ENCODE assay signal across 27 mouse cellular contexts in genomic region chr14:122834753-122835152, GRCm38 (mm10).
DNase-seq lines count a peak whose midpoint lies in the region; ATAC-seq and TF ChIP-seq lines count a peak whose summit lies in the region.
"Had no signal": no experiment of that assay in that cellular context is flagged by ENCODE, and none has a peak within 500 bp of the region (broad histone marks: within the 10 kb centered on the region; RNA-seq: fewer than 3 reads in every experiment).

No protein-coding gene starts in this region.

- TF ChIP-seq RAD21 in MEL (IDR thresholded peaks at IDR 0.05; ENCODE audit: low read depth, low read length): peak; percentile 36

- no peak for TF ChIP-seq EP300 in MEL (IDR thresholded peaks at IDR 0.05; ENCODE audit: low read depth in 1 of 2, low read length in 2 of 2)

- WGBS in kidney, postnatal 0 days: 92% methylated on average over 1 of the region's 1 CpGs
- 91% methylated on average over 1 of the region's 1 CpGs for WGBS in forebrain, embryonic 16.5 days

- TF ChIP-seq CTCF in kidney, postnatal 0 days (IDR thresholded peaks at IDR 0.05; ENCODE audit: low read depth): no peak
- peak in 2 of 3 experiments; percentile 27 to 44; a peak in 3 of 6 replicates for TF ChIP-seq CTCF in MEL (IDR thresholded peaks at IDR 0.05 in 2 of 3, conservative IDR thresholded peaks at IDR 0.05 in 1 of 3; ENCODE audit: control insufficient read depth in 1 of 3, insufficient read depth in 1 of 3, low read depth in 2 of 3, low read length in 3 of 3, poor library complexity in 1 of 3, severe bottlenecking in 1 of 3)

- peak; percentile 71 for DNase-seq in heart, adult 11 months
- DNase-seq in heart, postnatal 10 days: no peak
- DNase-seq in kidney, postnatal 0 days (ENCODE audit: low spot score): no peak
- no peak for DNase-seq in kidney, postnatal 4 days
- peak; percentile 61 for DNase-seq in MEL (ENCODE audit: low read depth, low spot score)
- DNase-seq in embryo, embryonic 11 days: peak; percentile 21
- DNase-seq: adrenal gland, adult 2 months; adrenal gland, postnatal 14 days; B cell, adult 2 months; cerebellum, adult 11 months; cerebellum, adult 2 months; cerebellum, adult 9-11 months; cerebellum, postnatal 25 days; gastrocnemius, postnatal 10 days; gastrocnemius, postnatal 36 days; heart, postnatal 36 days had no signal

- intact Hi-C loops in heart, postnatal 10 days (cut with DNase I): no loop called here

- H3K79me2 ChIP-seq in MEL (ENCODE audit: control insufficient read depth, insufficient read depth, low read length, poor library complexity): no peaks in the 10 kb centered on the region

- ATAC-seq in kidney, postnatal 0 days (replicated peaks; ENCODE audit: low FRiP score, low read depth): 0 out of 2 replicates have a peak, but pooled peaks have one; percentile 25
- ATAC-seq in forebrain, embryonic 16.5 days: no peak
- ATAC-seq: forebrain, embryonic 15.5 days had no signal

- no peak overlapping the region for H3K9ac ChIP-seq in kidney, postnatal 0 days (ENCODE audit: low read depth, low read length)
- H3K9ac ChIP-seq in MEL (ENCODE audit: control insufficient read depth, low read depth, low read length, poor library complexity, severe bottlenecking): peak overlapping the region; percentile 73
- H3K9ac ChIP-seq in forebrain, embryonic 16.5 days (replicated peaks; ENCODE audit: low read depth, low read length): no peak overlapping the region
- H3K9ac ChIP-seq: embryonic facial prominence, embryonic 13.5 days; forebrain, embryonic 12.5 days; forebrain, embryonic 15.5 days; hindbrain, embryonic 12.5 days; hindbrain, embryonic 15.5 days had no signal

- H3K4me2 ChIP-seq in kidney, postnatal 0 days (ENCODE audit: low read length): no peak overlapping the region
- H3K4me2 ChIP-seq in forebrain, embryonic 16.5 days (ENCODE audit: low read length): no peak overlapping the region
- H3K4me2 ChIP-seq: embryonic facial prominence, embryonic 13.5 days; forebrain, embryonic 12.5 days; forebrain, embryonic 15.5 days; heart, embryonic 11.5 days; hindbrain, embryonic 12.5 days; hindbrain, embryonic 15.5 days had no signal

- H3K27me3 ChIP-seq in kidney, postnatal 0 days (ENCODE audit: insufficient read depth, low read length): no peaks in the 10 kb centered on the region
- no peaks in the 10 kb centered on the region for H3K27me3 ChIP-seq in MEL (ENCODE audit: control insufficient read depth in 1 of 2, insufficient read depth in 2 of 2, low read length in 2 of 2)
- H3K27me3 ChIP-seq in forebrain, embryonic 16.5 days (replicated peaks; ENCODE audit: control insufficient read depth, insufficient read depth, low read length): no peaks in the 10 kb centered on the region
- H3K27me3 ChIP-seq: CH12.LX; embryonic facial prominence, embryonic 13.5 days; forebrain, embryonic 12.5 days; forebrain, embryonic 15.5 days; hindbrain, embryonic 12.5 days; hindbrain, embryonic 15.5 days had no signal

- H3K9me3 ChIP-seq in kidney, postnatal 0 days (replicated peaks; ENCODE audit: low read length): no peaks in the 10 kb centered on the region
- no peaks in the 10 kb centered on the region for H3K9me3 ChIP-seq in MEL (replicated peaks; ENCODE audit: insufficient read depth, low read length)
- H3K9me3 ChIP-seq in forebrain, embryonic 16.5 days (ENCODE audit: control insufficient read depth, low read length): no peaks in the 10 kb centered on the region
- H3K9me3 ChIP-seq: embryonic facial prominence, embryonic 10.5 days; forebrain, embryonic 12.5 days; forebrain, embryonic 15.5 days; G1E; hindbrain, embryonic 12.5 days had no signal

- TF ChIP-seq POLR2A in MEL (IDR thresholded peaks at IDR 0.05; ENCODE audit: control insufficient read depth in 1 of 2, insufficient read depth in 1 of 2, low read depth in 1 of 2, low read length in 2 of 2, poor library complexity in 1 of 2): no peak

- no peak overlapping the region for H3K27ac ChIP-seq in kidney, postnatal 0 days
- peak overlapping the region; percentile 66 for H3K27ac ChIP-seq in MEL (ENCODE audit: control insufficient read depth, low read depth, low read length)
- H3K27ac ChIP-seq in forebrain, embryonic 16.5 days (ENCODE audit: low read length): no peak overlapping the region
- H3K27ac ChIP-seq: embryonic facial prominence, embryonic 10.5 days; embryonic facial prominence, embryonic 13.5 days; forebrain, embryonic 12.5 days; forebrain, embryonic 15.5 days; hindbrain, embryonic 12.5 days; hindbrain, embryonic 15.5 days had no signal

- no peak overlapping the region for H3K4me3 ChIP-seq in kidney, postnatal 0 days (replicated peaks; ENCODE audit: low read depth, low read length)
- H3K4me3 ChIP-seq in MEL (ENCODE audit: control insufficient read depth in 1 of 2, insufficient read depth in 1 of 2, low read depth in 2 of 2, low read length in 2 of 2): peak overlapping the region in 1 of 2 experiments; percentile 2; a peak in 1 of 4 replicates
- H3K4me3 ChIP-seq in forebrain, embryonic 16.5 days (replicated peaks; ENCODE audit: low read length): no peak overlapping the region
- H3K4me3 ChIP-seq: embryonic facial prominence, embryonic 10.5 days; embryonic facial prominence, embryonic 13.5 days; erythroblast, embryonic 14.5 days; forebrain, embryonic 12.5 days; forebrain, embryonic 15.5 days; hindbrain, embryonic 12.5 days; hindbrain, embryonic 15.5 days had no signal

- no peaks in the 10 kb centered on the region for H3K36me3 ChIP-seq in kidney, postnatal 0 days (ENCODE audit: insufficient read depth, low read length)
- H3K36me3 ChIP-seq in MEL (ENCODE audit: control insufficient read depth in 1 of 2, insufficient read depth in 2 of 2, low read length in 2 of 2): peaks cover 0 to 8% of the 10 kb centered on the region in 2 experiments; a peak in 2 of 4 replicates
- H3K36me3 ChIP-seq in forebrain, embryonic 16.5 days (ENCODE audit: control insufficient read depth, insufficient read depth): no peaks in the 10 kb centered on the region
- H3K36me3 ChIP-seq: embryonic facial prominence, embryonic 10.5 days; embryonic facial prominence, embryonic 13.5 days; forebrain, embryonic 12.5 days; forebrain, embryonic 15.5 days; G1E; hindbrain, embryonic 12.5 days; hindbrain, embryonic 15.5 days had no signal

- no peaks in the 10 kb centered on the region for H3K4me1 ChIP-seq in kidney, postnatal 0 days (replicated peaks; ENCODE audit: insufficient read depth, low read length)
- H3K4me1 ChIP-seq in MEL (ENCODE audit: control insufficient read depth in 1 of 2, insufficient read depth in 2 of 2, low read length in 2 of 2): peaks cover 6 to 7% of the 10 kb centered on the region in 2 experiments; a peak in 3 of 4 replicates
- no peaks in the 10 kb centered on the region for H3K4me1 ChIP-seq in forebrain, embryonic 16.5 days (replicated peaks; ENCODE audit: control insufficient read depth, insufficient read depth, low read length)
- H3K4me1 ChIP-seq: hindbrain, embryonic 15.5 days had no signal

TF ChIP-seq in MEL, 35 proteins besides CTCF, POLR2A, EP300 and RAD21:
- no peak for TF ChIP-seq GABPA (IDR thresholded peaks at IDR 0.05; ENCODE audit: low read depth, low read length)
- no peak for TF ChIP-seq NELFE (IDR thresholded peaks at IDR 0.05; ENCODE audit: low read depth, low read length)
- TF ChIP-seq ZC3H11A (IDR thresholded peaks at IDR 0.05; ENCODE audit: low read depth, low read length): peak; percentile 22
- no peak for TF ChIP-seq SIN3A (IDR thresholded peaks at IDR 0.05; ENCODE audit: low read length)
- TF ChIP-seq SMC3 (IDR thresholded peaks at IDR 0.05; ENCODE audit: low read depth, low read length): peak; percentile 56
- no peak for TF ChIP-seq USF1 (IDR thresholded peaks at IDR 0.05; ENCODE audit: low read depth, low read length)
- no peak for TF ChIP-seq TBP (IDR thresholded peaks at IDR 0.05; ENCODE audit: low read depth, low read length)
- no peak for TF ChIP-seq ELF1 (IDR thresholded peaks at IDR 0.05; ENCODE audit: low read depth, low read length)
- no peak for TF ChIP-seq HCFC1 (IDR thresholded peaks at IDR 0.05; ENCODE audit: low read depth, low read length)

Comparison
In these comparisons a context has a peak if more than half of its experiments do, and no peak if none do; other contexts are left out.
1. DNase-seq: peak in heart, adult 11 months (single experiment), MEL (single experiment) and embryo, embryonic 11 days (single experiment); none in heart, postnatal 10 days (0 of 2), kidney, postnatal 0 days (single experiment) and kidney, postnatal 4 days (0 of 2).